Mouse (Mus musculus) embryonic facial prominence, embryonic 13.5 days (tissue): ENCODE data around the gene Smad6. TPM values are rescaled to one million over a fixed set of nuclear protein-coding genes. Genes with fewer than 3 reads are reported as not detected.

Source experiments
- ATAC-seq: fragments of 200-750 bp; cut with Nextera tagmentation; 2 replicates; pipeline ENCODE4 v1.8.0; 2017; ENCODE audit warnings: low read depth; ENCODE audit not compliant: insufficient number of reproducible peaks, insufficient read depth, low FRiP score, low TSS enrichment
- H3K27ac ChIP-seq: fragments of 300-500 bp; sonication (generic); 2 replicates; pipeline ENCODE4 v1.5.1; 2015; ENCODE audit warnings: moderate library complexity, mild to moderate bottlenecking, inconsistent platforms
- H3K27me3 ChIP-seq: fragments of 300-500 bp; sonication (generic); 2 replicates; pipeline ENCODE4 v1.6.1; 2015; ENCODE audit warnings: mild to moderate bottlenecking, inconsistent platforms
- H3K36me3 ChIP-seq: fragments of 300-500 bp; sonication (generic); 2 replicates; pipeline ENCODE4 v1.6.1; 2015; ENCODE audit warnings: mild to moderate bottlenecking, inconsistent platforms
- H3K4me1 ChIP-seq: fragments of 300-500 bp; sonication (generic); 2 replicates; pipeline ENCODE4 v1.6.1; 2015; ENCODE audit warnings: inconsistent platforms
- H3K4me2 ChIP-seq: fragments of 300-500 bp; sonication (generic); 2 replicates; pipeline ENCODE4 v1.6.1; 2015; ENCODE audit warnings: moderate library complexity, mild to moderate bottlenecking, inconsistent platforms
- H3K4me3 ChIP-seq: fragments of 300-500 bp; sonication (generic); 2 replicates; pipeline ENCODE4 v1.5.1; 2015; ENCODE audit warnings: mild to moderate bottlenecking, inconsistent platforms
- H3K9ac ChIP-seq: fragments of 300-500 bp; sonication (generic); 2 replicates; pipeline ENCODE4 v1.6.1; 2015; ENCODE audit warnings: mild to moderate bottlenecking, inconsistent platforms
- H3K9me3 ChIP-seq: fragments of 300-500 bp; sonication (generic); 2 replicates; pipeline ENCODE4 v1.6.1; 2016; ENCODE audit warnings: inconsistent platforms
- WGBS: fragments of 180-500 bp; shearing (Covaris S2); methylation state at CpG from one replicate; pipeline ENCODE4 v1.1.7; 2015; ENCODE audit warnings: mixed read lengths; 5-methylcytosine and 5-hydroxymethylcytosine counted together
- polyA plus RNA-seq: library from polyadenylated mRNA; unstranded; fragments of >200 nt; fragmentation: Nextera tagmentation; extraction: Ambion mirVana; gene quantifications from 2 replicates; pipeline ENCODE4 v1.2.1, GENCODE M21; 2015

Gene Smad6
- polyA plus RNA-seq: 16.7 and 17.4 TPM in 2 replicates

- Histone ChIP-seq H3K27me3 (no peaks in the 10 kb centered on the region), H3K9ac (peak within 1 kb of the TSS; percentile 99), H3K4me1 (peaks cover 35% of the 10 kb centered on the region), H3K36me3 (no peaks in the 10 kb centered on the region), H3K9me3 (no peaks in the 10 kb centered on the region), H3K27ac (peak within 1 kb of the TSS; percentile 99), H3K4me3 (peak within 1 kb of the TSS; percentile 99), H3K4me2 (peak within 1 kb of the TSS; percentile 98)
- peak; percentile 68 for ATAC-seq
- WGBS: under 1% methylated on average over 58 of the region's 60 CpGs
Measured at GRCm38 (mm10) chr9:64021853-64022561, at the start of gene Smad6. TSS of gene Smad6 (minus strand) at chr9:64022059.

DNA sequence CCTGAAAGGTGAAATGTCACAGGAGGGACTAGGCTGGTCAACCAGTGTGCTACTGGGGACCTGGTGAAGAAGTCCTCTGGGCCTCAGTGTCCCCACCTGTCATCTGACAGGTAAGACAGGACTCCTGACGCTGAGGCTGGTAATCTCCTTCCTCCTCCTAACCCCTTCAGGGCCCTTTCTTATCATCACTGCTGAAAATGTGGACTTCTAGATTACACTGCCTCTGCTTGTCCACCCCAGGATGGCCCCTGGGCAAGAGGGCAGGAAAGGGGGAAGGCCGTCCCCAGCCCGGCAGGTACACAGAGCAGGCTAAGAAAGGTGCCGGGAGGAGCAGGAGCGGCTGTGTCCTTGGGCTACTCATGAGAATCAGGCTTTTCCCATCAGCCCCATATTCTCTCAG, 48.8 kb upstream of the Smad6 start:
- ATAC-seq: no peak
- WGBS: 77% methylated on average over 5 of the region's 5 CpGs
- peaks cover 18% of the 10 kb centered on the region for H3K4me1 ChIP-seq
- H3K4me3 ChIP-seq: no peak overlapping the region
- H3K27me3 ChIP-seq: no peaks in the 10 kb centered on the region
- no peak overlapping the region for H3K9ac ChIP-seq
- H3K36me3 ChIP-seq: no peaks in the 10 kb centered on the region
- H3K4me2 ChIP-seq: no peak overlapping the region
- no peaks in the 10 kb centered on the region for H3K9me3 ChIP-seq
- no peak overlapping the region for H3K27ac ChIP-seq

DNA sequence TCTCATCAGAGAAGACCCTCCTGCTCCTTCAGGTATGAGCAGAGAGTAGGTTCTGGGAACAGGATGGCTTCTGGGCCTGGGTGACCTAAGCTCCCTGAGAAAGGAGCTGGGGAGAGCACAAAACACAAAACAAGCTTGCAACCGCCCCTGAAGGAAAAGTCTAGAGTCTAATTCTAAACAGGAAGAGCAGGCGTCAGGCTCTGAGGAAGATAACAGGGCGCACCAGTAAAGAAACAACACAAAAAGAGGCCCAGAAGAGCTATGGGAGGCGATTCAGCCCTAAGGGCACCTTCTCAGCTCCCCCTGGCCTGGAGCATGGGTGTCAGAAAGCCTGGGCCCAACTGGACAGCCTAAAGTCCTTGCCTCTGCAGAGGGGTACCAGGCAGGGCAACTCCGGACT, 47.3 kb upstream of the Smad6 start:
- 72% methylated on average over 5 of the region's 5 CpGs for WGBS
- H3K36me3 ChIP-seq: no peaks in the 10 kb centered on the region

DNA sequence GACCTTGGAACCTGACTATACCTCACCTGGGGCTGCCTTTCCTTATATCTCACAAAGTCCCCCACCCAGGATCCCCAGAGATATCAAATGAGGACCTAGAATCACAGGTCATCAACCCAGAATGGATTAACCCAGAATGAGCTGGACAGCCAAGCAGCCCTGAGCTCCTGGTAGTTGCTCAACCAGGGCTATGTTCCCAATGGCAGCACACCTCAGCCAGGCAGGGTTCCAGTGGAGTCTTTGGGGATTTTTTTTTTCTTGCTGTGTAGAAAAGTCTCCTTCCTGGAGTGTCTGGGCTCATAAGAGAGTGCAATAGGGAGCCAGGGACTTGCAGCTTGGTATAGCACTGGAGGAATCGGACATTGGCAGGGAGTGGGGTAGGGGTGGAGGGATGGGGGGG, 46.7 kb upstream of the Smad6 start:
- no peak overlapping the region for H3K4me3 ChIP-seq
- H3K36me3 ChIP-seq: no peaks in the 10 kb centered on the region
- H3K4me2 ChIP-seq: no peak overlapping the region
- H3K27me3 ChIP-seq: no peaks in the 10 kb centered on the region
- no peak overlapping the region for H3K27ac ChIP-seq
- no CpG with 5 or more reads among the region's 1 CpGs for WGBS
- no peak overlapping the region for H3K9ac ChIP-seq
- H3K4me1 ChIP-seq: peaks cover 11% of the 10 kb centered on the region
- no peak for ATAC-seq
- no peaks in the 10 kb centered on the region for H3K9me3 ChIP-seq

More for the DNA sequence above, 47.3 kb upstream of the Smad6 start:
- Histone ChIP-seq H3K27ac (no peak overlapping the region), H3K4me3 (no peak overlapping the region), H3K4me1 (peaks cover 11% of the 10 kb centered on the region), H3K27me3 (no peaks in the 10 kb centered on the region), H3K4me2 (no peak overlapping the region), H3K9me3 (no peaks in the 10 kb centered on the region), H3K9ac (no peak overlapping the region)
- no peak for ATAC-seq

GRCm38 (mm10) chr9:64067787-64068186, 45.9 kb upstream of the Smad6 start:
- no peak overlapping the region for H3K27ac ChIP-seq
- no peak overlapping the region for H3K9ac ChIP-seq
- H3K27me3 ChIP-seq: no peaks in the 10 kb centered on the region
- no peak for ATAC-seq
- no peak overlapping the region for H3K4me2 ChIP-seq
- H3K4me1 ChIP-seq: peaks cover 11% of the 10 kb centered on the region
- 77% methylated on average over 5 of the region's 5 CpGs for WGBS
- H3K9me3 ChIP-seq: no peaks in the 10 kb centered on the region
- H3K4me3 ChIP-seq: no peak overlapping the region
- no peaks in the 10 kb centered on the region for H3K36me3 ChIP-seq

GRCm38 (mm10) chr9:64060033-64060539, 38.2 kb upstream of the Smad6 start:
- Histone ChIP-seq H3K36me3 (no peaks in the 10 kb centered on the region), H3K9me3 (no peaks in the 10 kb centered on the region), H3K27me3 (peaks cover 3% of the 10 kb centered on the region; the same call in 1 of the 2 replicates), H3K27ac (peak overlapping the region; percentile 51; the same call in 1 of the 2 replicates), H3K4me2 (peak overlapping the region; percentile 58), H3K4me1 (peaks cover 56% of the 10 kb centered on the region), H3K4me3 (peak overlapping the region; percentile 22), H3K9ac (peak overlapping the region; percentile 63)
- 6% methylated on average over 30 of the region's 30 CpGs for WGBS
- ATAC-seq: no peak

DNA sequence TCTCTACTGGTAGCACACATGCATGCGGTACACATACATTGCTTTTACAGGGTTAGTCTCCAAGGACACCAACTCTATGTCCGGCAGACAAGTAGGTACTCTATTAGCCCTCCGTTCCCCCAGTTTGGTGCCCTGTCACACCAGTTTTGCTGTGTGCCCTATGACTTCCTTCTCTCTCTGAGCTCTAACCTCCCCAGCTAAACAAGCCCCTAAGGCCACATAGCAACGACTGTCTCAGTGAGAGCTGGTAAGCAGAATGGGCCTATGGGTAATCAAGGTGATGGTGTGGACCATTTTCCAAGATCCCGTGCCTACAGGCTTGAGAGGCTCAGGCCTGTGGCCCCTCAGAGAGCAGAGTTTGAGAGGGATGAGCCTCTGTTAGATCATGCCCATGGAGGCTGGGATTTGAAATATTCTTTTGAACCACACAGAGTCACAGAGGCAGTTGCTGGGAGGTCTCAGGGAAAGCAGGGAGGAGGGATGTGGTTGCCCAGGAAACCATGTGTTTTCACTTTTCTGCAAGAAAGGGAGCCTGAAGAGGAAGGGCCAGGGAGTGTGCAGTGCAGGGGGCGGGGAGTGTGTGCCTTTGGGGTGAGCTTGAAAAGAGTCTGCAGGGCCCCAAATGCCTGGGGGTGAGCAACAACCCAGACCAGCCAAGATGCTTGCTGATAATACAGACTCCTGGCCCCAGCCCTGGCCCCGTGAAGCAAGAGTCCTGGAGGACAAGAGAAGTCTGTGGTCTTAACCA, 36.2 kb upstream of the Smad6 start:
- Histone ChIP-seq H3K36me3 (no peaks in the 10 kb centered on the region), H3K27me3 (peaks cover 3% of the 10 kb centered on the region; the same call in 1 of the 2 replicates), H3K4me1 (peaks cover 57% of the 10 kb centered on the region), H3K4me3 (no peak overlapping the region), H3K27ac (peak overlapping the region; percentile 93), H3K4me2 (peak overlapping the region; percentile 30), H3K9me3 (no peaks in the 10 kb centered on the region), H3K9ac (no peak overlapping the region)
- ATAC-seq: peak; percentile 68
- WGBS: 25% methylated on average over 7 of the region's 7 CpGs

DNA sequence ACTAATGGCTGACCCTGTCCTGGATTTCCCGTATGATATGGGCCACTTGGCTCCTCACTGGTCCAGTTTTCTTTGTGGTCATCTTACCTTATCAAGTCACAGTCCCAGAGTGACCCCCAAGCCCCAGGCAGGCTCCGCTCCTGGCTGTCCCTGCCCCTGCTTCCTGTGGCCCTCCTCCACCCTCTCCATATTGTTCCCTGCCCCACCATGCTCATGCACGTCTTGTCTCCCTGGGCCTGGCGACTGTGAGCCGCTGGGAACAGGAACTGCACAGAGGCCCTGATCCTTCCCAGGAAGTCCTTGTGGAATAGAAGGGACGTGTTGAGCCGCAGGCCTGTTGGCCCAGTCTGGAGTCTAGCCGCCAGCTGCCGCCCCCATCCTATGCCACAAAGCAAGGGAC, 33.3 kb upstream of the Smad6 start:
- ATAC-seq: no peak
- Histone ChIP-seq H3K4me3 (no peak overlapping the region), H3K36me3 (no peaks in the 10 kb centered on the region), H3K9me3 (no peaks in the 10 kb centered on the region), H3K9ac (no peak overlapping the region), H3K4me1 (peaks cover 54% of the 10 kb centered on the region), H3K27ac (no peak overlapping the region), H3K27me3 (no peaks in the 10 kb centered on the region), H3K4me2 (no peak overlapping the region)
- 58% methylated on average over 9 of the region's 9 CpGs for WGBS

- Histone ChIP-seq H3K9me3 (no peaks in the 10 kb centered on the region), H3K27ac (no peak overlapping the region), H3K4me3 (no peak overlapping the region), H3K4me1 (peaks cover 53% of the 10 kb centered on the region), H3K36me3 (no peaks in the 10 kb centered on the region), H3K27me3 (no peaks in the 10 kb centered on the region), H3K9ac (no peak overlapping the region), H3K4me2 (no peak overlapping the region)
- ATAC-seq: no peak
- WGBS: 48% methylated on average over 4 of the region's 4 CpGs
Measured at GRCm38 (mm10) chr9:64053786-64054185, 31.9 kb upstream of the Smad6 start.

- 93% methylated on average over 2 of the region's 2 CpGs for WGBS
- no peak for ATAC-seq
- no peak overlapping the region for H3K27ac ChIP-seq
- H3K4me3 ChIP-seq: no peak overlapping the region
- no peak overlapping the region for H3K9ac ChIP-seq
- peaks cover 34% of the 10 kb centered on the region for H3K4me1 ChIP-seq
- H3K4me2 ChIP-seq: no peak overlapping the region
- no peaks in the 10 kb centered on the region for H3K36me3 ChIP-seq
- H3K9me3 ChIP-seq: no peaks in the 10 kb centered on the region
- no peaks in the 10 kb centered on the region for H3K27me3 ChIP-seq
Measured at GRCm38 (mm10) chr9:64051241-64051640, 29.4 kb upstream of the Smad6 start.

DNA sequence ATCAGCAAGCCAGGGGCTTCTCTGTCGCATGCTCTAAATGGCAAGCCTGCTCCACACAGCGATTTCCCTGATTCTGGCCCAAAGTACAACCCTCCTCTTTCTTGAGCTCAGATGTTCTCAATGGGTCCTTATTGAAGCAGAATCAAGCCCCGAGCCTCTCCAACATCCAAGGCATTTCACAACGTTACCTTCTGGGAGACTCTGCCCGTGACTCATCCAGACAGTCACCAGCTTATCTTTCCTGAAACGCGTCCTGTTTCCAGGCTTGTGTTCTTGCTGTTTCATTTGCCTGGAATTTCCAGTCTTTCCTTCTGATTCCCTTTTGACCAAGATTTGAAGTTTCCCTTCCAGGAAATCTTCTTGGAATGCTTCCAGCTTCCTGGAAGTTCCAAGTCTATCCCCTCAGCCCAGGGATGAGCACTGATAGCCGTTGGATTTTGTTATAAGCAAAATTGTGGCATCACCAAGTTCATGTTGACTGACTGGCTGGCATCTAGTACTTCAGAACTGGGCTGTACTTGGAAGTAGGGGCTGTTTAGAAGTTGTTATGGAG, 28.7 kb upstream of the Smad6 start:
- Histone ChIP-seq H3K9ac (0 out of 2 replicates have a peak overlapping the region, but pooled peaks have one; percentile 62), H3K4me1 (peaks cover 29% of the 10 kb centered on the region)
- 30% methylated on average over 8 of the region's 8 CpGs for WGBS

More for the DNA sequence above, 28.7 kb upstream of the Smad6 start:
- H3K9me3 ChIP-seq: no peaks in the 10 kb centered on the region
- no peaks in the 10 kb centered on the region for H3K27me3 ChIP-seq
- H3K4me2 ChIP-seq: peak overlapping the region; percentile 73
- no peak for ATAC-seq
- peak overlapping the region; percentile 42 for H3K4me3 ChIP-seq
- H3K27ac ChIP-seq: peak overlapping the region; percentile 71
- H3K36me3 ChIP-seq: no peaks in the 10 kb centered on the region
